Mouse (Mus musculus): ENCODE data around the gene Shc1.
"Not testable (repeated sequence)": the region's sequence is repeated elsewhere in the genome, so short reads cannot be mapped to it uniquely, and the experiment has no call there.

The Shc1 gene

GRCm38 (mm10) chr3:89417840-89418169 lies 438 bp upstream of the Shc1 start:
- in situ Hi-C loops (cut with MboI, MseI): no loop called here

GRCm38 (mm10) chr3:89418861-89419250 lies 613 bp downstream of the Shc1 start:
- in situ Hi-C loops (cut with MboI, MseI): no loop called here

GRCm38 (mm10) chr3:89419571-89419970 lies 1.3 kb downstream of the Shc1 start:
- in situ Hi-C loops (cut with MboI, MseI): no loop called here

GRCm38 (mm10) chr3:89419981-89420380 lies 1.7 kb downstream of the Shc1 start:
- in situ Hi-C loops (cut with MboI, MseI): no loop called here

DNA sequence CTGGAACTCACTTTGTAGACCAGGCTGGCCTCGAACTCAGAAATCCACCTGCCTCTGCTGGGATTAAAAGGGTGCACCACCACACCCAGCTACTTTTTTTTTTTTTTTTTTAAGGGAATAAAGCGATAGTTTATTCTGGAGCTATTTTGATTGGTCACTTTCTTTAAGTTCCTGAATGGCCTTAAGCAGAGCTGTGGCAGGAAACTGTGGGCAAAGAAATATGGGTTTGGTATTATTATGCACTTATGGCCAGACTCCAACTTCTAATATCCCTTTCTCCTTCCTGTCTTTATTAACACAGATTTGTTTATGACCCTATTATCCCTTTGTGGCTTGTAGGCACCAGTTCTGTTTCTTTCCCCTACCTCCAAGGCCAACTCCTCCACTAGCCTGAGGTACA lies 2.2 kb downstream of the Shc1 start:
- in situ Hi-C loops (cut with MboI, MseI): no loop called here

DNA sequence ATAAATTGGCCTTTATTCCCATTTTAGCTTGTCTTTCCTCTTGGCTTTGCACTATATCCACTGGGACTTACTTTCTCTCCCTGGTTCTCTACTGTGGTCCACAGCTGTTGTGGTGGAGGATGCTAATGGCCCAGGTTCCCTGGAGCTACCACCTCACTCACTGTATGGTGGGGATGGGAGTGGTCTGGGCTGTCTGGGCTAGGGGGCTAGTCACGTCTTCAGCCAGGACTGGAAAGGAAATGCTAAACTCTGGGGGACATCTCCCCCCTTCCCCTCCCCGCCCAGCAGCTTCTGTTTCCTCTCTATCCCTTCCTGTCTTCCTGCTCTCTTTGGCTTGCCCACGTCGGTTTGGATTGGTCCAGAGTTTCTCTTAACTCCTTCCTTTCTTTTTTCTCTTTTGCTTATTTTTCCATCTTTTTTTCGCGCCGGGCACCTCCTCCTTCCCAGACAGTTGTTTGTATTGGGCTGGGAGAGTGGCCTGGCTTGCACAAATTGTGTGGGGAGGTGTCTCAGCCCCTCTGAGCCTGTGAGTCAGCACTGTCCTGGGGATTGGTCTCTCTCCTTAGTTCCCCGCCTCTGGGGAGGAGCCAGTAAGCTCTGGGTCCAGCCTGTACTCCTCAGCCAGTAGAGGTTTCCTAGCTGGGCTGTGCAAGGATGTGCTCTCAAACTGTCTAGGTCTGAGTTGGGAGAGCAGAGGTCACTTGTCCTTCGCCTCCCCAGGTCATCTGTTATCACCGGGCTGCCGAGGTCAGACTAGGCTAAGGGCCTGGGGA lies 2.9 kb downstream of the Shc1 start:
- in situ Hi-C loops (cut with MboI, MseI): no loop called here

GRCm38 (mm10) chr3:89421810-89422473 lies 3.7 kb downstream of the Shc1 start:
- in situ Hi-C loops (cut with MboI, MseI): no loop called here

GRCm38 (mm10) chr3:89422556-89423205 lies 4.4 kb downstream of the Shc1 start:
- in situ Hi-C loops (cut with MboI, MseI): no loop called here

DNA sequence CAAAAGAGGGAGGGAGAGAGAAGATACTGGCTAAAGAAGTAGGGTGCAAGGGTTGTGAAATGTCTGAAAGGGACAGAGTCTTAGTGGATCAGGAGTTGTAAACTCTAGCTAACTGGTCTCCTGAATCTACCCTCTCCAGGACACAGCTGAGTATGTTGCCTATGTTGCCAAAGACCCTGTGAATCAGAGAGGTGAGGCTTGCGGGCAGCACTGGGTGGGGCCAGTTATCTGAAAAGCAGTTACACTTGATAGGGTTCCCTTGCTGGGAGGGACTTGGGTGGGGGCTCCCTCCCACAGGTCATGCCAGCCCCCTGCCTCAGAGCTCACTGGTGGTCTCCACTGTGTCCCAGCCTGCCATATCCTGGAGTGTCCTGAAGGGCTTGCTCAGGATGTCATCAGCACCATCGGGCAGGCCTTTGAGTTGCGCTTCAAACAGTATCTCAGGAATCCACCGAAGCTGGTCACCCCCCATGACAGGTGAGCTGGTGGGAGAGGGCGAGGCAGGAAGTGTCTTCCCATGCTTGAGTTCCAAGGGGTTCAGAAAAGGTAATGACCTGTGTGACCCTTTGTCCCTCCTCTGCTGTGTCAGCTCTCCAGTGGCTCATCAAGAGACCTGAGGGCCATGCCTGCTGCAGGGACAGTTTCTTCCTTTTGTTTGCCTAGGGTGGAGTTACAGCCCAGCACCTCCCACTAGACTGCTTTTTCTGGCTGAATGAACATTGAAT lies 6.3 kb downstream of the Shc1 start:
- in situ Hi-C loops (cut with MboI, MseI): no loop called here

GRCm38 (mm10) chr3:89425141-89425525 lies 6.9 kb downstream of the Shc1 start:
- in situ Hi-C loops (cut with MboI, MseI): no loop called here

DNA sequence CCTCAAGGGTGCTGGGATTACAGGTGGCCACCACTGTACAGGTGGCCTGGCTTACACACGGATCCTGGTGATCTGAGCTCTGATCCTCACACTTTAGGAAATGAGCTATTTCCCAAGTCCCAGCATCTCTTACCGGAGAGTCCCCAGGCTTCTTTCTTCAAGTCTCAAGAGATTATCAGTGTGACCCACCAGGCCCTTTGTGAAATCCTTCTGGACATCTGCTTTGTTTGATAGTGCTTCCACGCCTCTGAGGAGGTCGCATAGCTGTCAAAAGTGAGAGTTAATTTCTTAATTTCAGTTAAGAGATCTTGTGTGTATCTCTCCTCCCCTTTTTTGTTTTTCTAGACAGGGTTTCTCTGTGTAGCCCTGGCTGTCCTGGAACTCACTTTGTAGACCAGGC lies 7.6 kb downstream of the Shc1 start:
- in situ Hi-C loops (cut with MboI, MseI): no loop called here

- in situ Hi-C loops (cut with MboI, MseI): not testable (repeated sequence)
Observed at GRCm38 (mm10) chr3:89429021-89429420, 10.8 kb downstream of the Shc1 start.

DNA sequence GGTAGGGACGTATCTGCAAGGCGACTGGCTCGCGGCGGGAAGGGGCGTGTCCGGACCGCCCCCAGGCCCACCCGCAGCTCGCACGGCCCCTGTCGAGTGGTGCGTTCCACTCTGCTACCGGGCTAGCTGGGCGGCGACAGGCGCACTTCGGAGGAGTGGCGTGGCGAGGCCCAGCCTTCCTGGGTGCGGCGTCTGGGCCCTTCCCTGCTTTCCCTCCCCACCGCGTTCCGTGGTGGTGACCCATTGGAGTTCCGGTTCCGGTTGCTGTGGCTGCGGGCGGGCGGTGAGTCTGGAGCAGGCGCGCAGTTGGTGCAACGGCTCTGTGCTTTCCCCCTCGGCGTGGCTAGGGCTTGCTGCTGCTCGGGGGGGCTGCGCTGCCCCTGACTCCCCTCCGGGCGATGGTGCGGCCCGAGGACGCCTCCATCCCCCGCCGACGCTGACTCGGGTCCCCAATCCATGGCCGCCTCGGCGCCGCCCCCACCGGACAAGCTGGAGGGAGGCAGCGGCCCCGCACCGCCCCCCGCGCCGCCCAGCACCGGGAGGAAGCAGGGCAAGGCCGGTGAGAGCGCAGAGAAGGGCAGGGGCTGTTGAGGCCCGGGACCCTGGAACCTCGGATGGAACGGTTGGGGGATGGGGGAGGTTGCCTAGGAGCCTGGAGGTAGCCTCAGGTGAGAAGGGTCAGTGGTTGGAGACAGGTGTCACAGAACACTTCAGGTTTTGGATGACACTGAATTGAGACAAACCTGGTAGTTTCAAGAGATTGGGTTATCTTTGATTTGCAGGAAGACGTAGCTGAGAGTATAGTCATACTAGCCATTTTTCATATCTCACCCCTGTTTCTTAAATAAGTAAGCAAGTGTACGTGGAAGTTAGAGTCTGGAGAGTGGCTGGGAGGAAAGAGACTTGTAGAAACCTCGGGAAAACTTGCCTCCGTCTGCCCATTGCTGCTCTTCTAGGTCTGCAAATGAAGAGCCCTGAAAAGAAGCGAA lies 12.2 kb downstream of the Shc1 start, which contains the start of gene Pygo2:
Gene Pygo2 (plus strand): TSS at position 44 of the 989 bp plus-strand sequence.
- in situ Hi-C loops (cut with MboI, MseI): no loop called here

DNA sequence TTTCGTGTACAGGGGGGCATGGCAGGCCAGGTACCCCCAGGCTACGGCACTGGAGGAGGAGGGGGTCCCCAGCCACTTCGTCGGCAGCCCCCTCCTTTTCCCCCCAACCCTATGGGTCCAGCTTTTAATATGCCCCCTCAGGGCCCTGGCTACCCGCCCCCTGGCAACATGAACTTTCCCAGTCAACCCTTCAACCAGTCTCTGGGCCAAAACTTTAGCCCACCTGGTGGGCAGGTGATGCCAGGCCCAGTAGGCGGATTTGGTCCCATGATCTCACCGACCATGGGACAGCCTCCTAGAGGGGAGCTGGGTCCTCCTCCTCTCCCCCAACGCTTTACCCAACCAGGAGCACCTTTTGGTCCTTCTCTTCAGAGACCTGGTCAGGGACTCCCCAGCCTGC lies 14.4 kb downstream of the Shc1 start:
- in situ Hi-C loops (cut with MboI, MseI): no loop called here

- in situ Hi-C loops (cut with MboI, MseI): no loop called here
Observed at GRCm38 (mm10) chr3:89434532-89434931, 16.3 kb downstream of the Shc1 start.

DNA sequence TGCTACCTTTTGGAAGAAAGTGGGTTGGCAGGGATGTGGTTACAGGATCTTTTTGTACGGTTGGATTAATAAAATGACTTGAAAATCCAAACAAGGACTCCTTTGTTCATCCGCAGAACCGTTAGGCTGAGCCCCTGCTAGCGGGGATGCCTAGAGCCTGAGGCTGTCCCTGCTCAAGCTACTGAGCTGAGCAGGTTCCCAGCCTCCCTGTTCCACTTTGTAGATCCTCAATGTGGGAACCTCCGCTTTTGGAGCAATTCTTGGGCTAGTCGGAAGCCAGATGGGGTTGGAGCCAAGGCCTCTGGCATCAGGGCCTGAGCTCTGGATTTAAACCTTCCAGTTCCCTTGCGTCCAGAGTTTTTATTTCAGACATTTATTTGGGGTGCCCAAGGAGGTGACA lies 16.8 kb downstream of the Shc1 start:
- in situ Hi-C loops (cut with MboI, MseI): no loop called here

GRCm38 (mm10) chr3:89436176-89437113 lies 18.2 kb downstream of the Shc1 start, which contains the start of gene Pbxip1:
TSS of gene Pbxip1 (plus strand) at chr3:89436706.
- in situ Hi-C loops (cut with MboI, MseI): no loop called here

DNA sequence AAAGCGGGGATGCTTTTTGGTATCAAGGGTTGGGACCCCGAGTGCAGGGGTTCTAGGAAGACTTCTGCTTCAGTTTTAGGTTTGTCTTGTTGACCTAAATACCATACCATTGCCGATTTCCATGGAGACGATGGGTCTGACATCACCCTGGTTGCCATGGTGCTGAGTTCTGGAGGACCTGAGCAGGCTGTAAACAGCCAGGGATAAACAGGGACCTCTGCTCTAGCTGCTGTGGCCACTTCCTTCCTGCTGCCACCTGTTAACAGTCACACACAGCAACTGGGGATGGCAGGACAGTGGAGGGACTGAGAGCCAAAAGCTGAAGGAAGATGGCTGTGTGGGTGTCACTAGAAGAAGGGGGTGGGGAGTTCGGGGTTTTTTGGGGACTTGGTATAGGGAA lies 19.0 kb downstream of the Shc1 start:
- in situ Hi-C loops (cut with MboI, MseI): no loop called here

GRCm38 (mm10) chr3:89440691-89441090 lies 22.4 kb downstream of the Shc1 start:
- in situ Hi-C loops (cut with MboI, MseI): no loop called here

Data from T-helper 2 cell (primary cell).